ENCODE assay signal across 8 mouse cellular contexts in genomic region chr9:30632164-30633146, GRCm38 (mm10).
DNase-seq lines count a peak whose midpoint lies in the region; ATAC-seq and TF ChIP-seq lines count a peak whose summit lies in the region.
"Had no signal": no experiment of that assay in that cellular context is flagged by ENCODE, and none has a peak within 500 bp of the region (broad histone marks: within the 10 kb centered on the region; RNA-seq: fewer than 3 reads in every experiment).

No protein-coding gene starts in this region.

- no peaks in the 10 kb centered on the region for H3K27me3 ChIP-seq in lung, embryonic 15.5 days
- H3K27me3 ChIP-seq in embryonic facial prominence, embryonic 15.5 days, result no peaks in the 10 kb centered on the region
- no peaks in the 10 kb centered on the region for H3K27me3 ChIP-seq in hindbrain, embryonic 15.5 days
- no peaks in the 10 kb centered on the region for H3K27me3 ChIP-seq in neural tube, embryonic 14.5 days (ENCODE audit: control insufficient read depth, insufficient read depth, low read length)

- H3K9ac ChIP-seq in lung, embryonic 15.5 days, result no peak overlapping the region
- H3K9ac ChIP-seq in embryonic facial prominence, embryonic 15.5 days, result no peak overlapping the region
- H3K9ac ChIP-seq in hindbrain, embryonic 15.5 days, result no peak overlapping the region
- H3K9ac ChIP-seq in neural tube, embryonic 14.5 days (replicated peaks; ENCODE audit: low read depth, low read length), result no peak overlapping the region

- H3K9me3 ChIP-seq in lung, embryonic 15.5 days, result no peaks in the 10 kb centered on the region
- no peaks in the 10 kb centered on the region for H3K9me3 ChIP-seq in embryonic facial prominence, embryonic 15.5 days (replicated peaks)
- no peaks in the 10 kb centered on the region for H3K9me3 ChIP-seq in hindbrain, embryonic 15.5 days
- no peaks in the 10 kb centered on the region for H3K9me3 ChIP-seq in neural tube, embryonic 14.5 days (ENCODE audit: control insufficient read depth, low read length)

- 21% methylated on average over 6 of the region's 6 CpGs for WGBS in lung, embryonic 15.5 days
- 50% methylated on average over 6 of the region's 6 CpGs for WGBS in lung, adult 2 months
- WGBS in embryonic facial prominence, embryonic 15.5 days, result 32% methylated on average over 6 of the region's 6 CpGs
- WGBS in hindbrain, embryonic 15.5 days, result 35% methylated on average over 6 of the region's 6 CpGs
- 36% methylated on average over 6 of the region's 6 CpGs for WGBS in neural tube, embryonic 14.5 days

- peak; percentile 58; the same call in 1 of the 2 replicates for ATAC-seq in lung, embryonic 15.5 days (ENCODE audit: borderline replicate concordance, extremely low read depth, low FRiP score, low TSS enrichment)
- ATAC-seq in embryonic facial prominence, embryonic 15.5 days (ENCODE audit: insufficient number of reproducible peaks, low FRiP score, low TSS enrichment, low read depth), result peak; percentile 48; the same call in 1 of the 2 replicates
- ATAC-seq in hindbrain, embryonic 15.5 days (ENCODE audit: low FRiP score, low read depth), result peak; percentile 72; the same call in 1 of the 2 replicates
- peak; percentile 79; the same call in 1 of the 2 replicates for ATAC-seq in neural tube, embryonic 14.5 days (ENCODE audit: low read depth)

- no peak overlapping the region for H3K4me2 ChIP-seq in lung, embryonic 15.5 days
- no peak overlapping the region for H3K4me2 ChIP-seq in embryonic facial prominence, embryonic 15.5 days (replicated peaks)
- no peak overlapping the region for H3K4me2 ChIP-seq in hindbrain, embryonic 15.5 days
- no peak overlapping the region for H3K4me2 ChIP-seq in neural tube, embryonic 14.5 days (ENCODE audit: low read depth, low read length)

- TF ChIP-seq POLR2A in lung, adult 2 months (IDR thresholded peaks at IDR 0.05; ENCODE audit: borderline replicate concordance, extremely low read depth, low read depth, low read length), result no peak

- no peaks in the 10 kb centered on the region for H3K36me3 ChIP-seq in lung, embryonic 15.5 days
- H3K36me3 ChIP-seq in embryonic facial prominence, embryonic 15.5 days, result no peaks in the 10 kb centered on the region
- no peaks in the 10 kb centered on the region for H3K36me3 ChIP-seq in hindbrain, embryonic 15.5 days
- H3K36me3 ChIP-seq in neural tube, embryonic 14.5 days (ENCODE audit: control insufficient read depth, insufficient read depth, low read length), result no peaks in the 10 kb centered on the region

- peak overlapping the region; percentile 56; the same call in 1 of the 2 replicates for H3K27ac ChIP-seq in lung, embryonic 15.5 days
- peak overlapping the region; percentile 69; the same call in 1 of the 2 replicates for H3K27ac ChIP-seq in embryonic facial prominence, embryonic 15.5 days (replicated peaks)
- H3K27ac ChIP-seq in hindbrain, embryonic 15.5 days (replicated peaks), result no peak overlapping the region; the same call in 1 of the 2 replicates
- no peak overlapping the region for H3K27ac ChIP-seq in neural tube, embryonic 14.5 days (ENCODE audit: low read depth, low read length)

- no peak for TF ChIP-seq CTCF in lung, adult 2 months (IDR thresholded peaks at IDR 0.05; ENCODE audit: insufficient read depth, low read length)

- no peak for DNase-seq in lung, adult 2 months
- no peak for DNase-seq in thymus, postnatal 4 days
- DNase-seq in B cell, adult 2 months, result no peak
- DNase-seq: gastrocnemius, postnatal 10 days had no signal

- peaks cover 29% of the 10 kb centered on the region for H3K4me1 ChIP-seq in lung, embryonic 15.5 days
- no peaks in the 10 kb centered on the region for H3K4me1 ChIP-seq in lung, adult 2 months (ENCODE audit: control insufficient read depth, insufficient read depth, low read length)
- peaks cover 22% of the 10 kb centered on the region for H3K4me1 ChIP-seq in embryonic facial prominence, embryonic 15.5 days
- peaks cover 25% of the 10 kb centered on the region for H3K4me1 ChIP-seq in hindbrain, embryonic 15.5 days (replicated peaks)
- no peaks in the 10 kb centered on the region for H3K4me1 ChIP-seq in neural tube, embryonic 14.5 days (ENCODE audit: control insufficient read depth, insufficient read depth, low read length)

- H3K4me3 ChIP-seq in lung, embryonic 15.5 days, result no peak overlapping the region
- no peak overlapping the region for H3K4me3 ChIP-seq in lung, adult 2 months (replicated peaks; ENCODE audit: extremely low read depth, low read depth, low read length)
- H3K4me3 ChIP-seq in embryonic facial prominence, embryonic 15.5 days (replicated peaks), result no peak overlapping the region
- no peak overlapping the region for H3K4me3 ChIP-seq in hindbrain, embryonic 15.5 days
- no peak overlapping the region for H3K4me3 ChIP-seq in neural tube, embryonic 14.5 days (ENCODE audit: low read depth, low read length)

Comparison
In these comparisons a context has a peak if more than half of its experiments do, and no peak if none do; other contexts are left out.
1. H3K27ac ChIP-seq: peak in lung, embryonic 15.5 days (single experiment) and embryonic facial prominence, embryonic 15.5 days (single experiment); none in hindbrain, embryonic 15.5 days (single experiment) and neural tube, embryonic 14.5 days (single experiment).
2. Peak in every context shown above with its lines, with median percentiles within 50 percentile points of each other: ATAC-seq.